Mouse (Mus musculus) neural tube, embryonic 12.5 days (tissue): ENCODE measurements at regions not wholly inside any gene's neighbourhood (a gene's known extent, or its start where the extent isn't known, plus 50 kb on each side); places are given as distances from the start of the nearest gene placed in this dataset.

Source experiments
- ATAC-seq: fragments of 200-750 bp; cut with Nextera tagmentation; 2 replicates; pipeline ENCODE4 v1.8.0; 2017; ENCODE audit warnings: low read depth, mild to moderate bottlenecking, moderate TSS enrichment, moderate library complexity; ENCODE audit not compliant: low FRiP score
- H3K27ac ChIP-seq: fragments of 300-500 bp; sonication (generic); 2 replicates; pipeline ENCODE4 v1.5.1; 2016
- H3K27me3 ChIP-seq: fragments of 300-500 bp; sonication (generic); replicated peaks from 2 replicates; pipeline ENCODE4 v1.6.1; 2016; ENCODE audit warnings: mild to moderate bottlenecking
- H3K36me3 ChIP-seq: fragments of 300-500 bp; sonication (generic); 2 replicates; pipeline ENCODE4 v1.6.1; 2016; ENCODE audit warnings: mild to moderate bottlenecking
- H3K4me1 ChIP-seq: fragments of 300-500 bp; sonication (generic); 2 replicates; pipeline ENCODE4 v1.6.1; 2016
- H3K4me2 ChIP-seq: fragments of 300-500 bp; sonication (generic); replicated peaks from 2 replicates; pipeline ENCODE4 v1.6.1; 2016; ENCODE audit warnings: mild to moderate bottlenecking
- H3K4me3 ChIP-seq: fragments of 300-500 bp; sonication (generic); 2 replicates; pipeline ENCODE4 v1.5.1; 2016
- H3K9ac ChIP-seq: fragments of 300-500 bp; sonication (generic); 2 replicates; pipeline ENCODE4 v1.6.1; 2016; ENCODE audit warnings: mild to moderate bottlenecking
- H3K9me3 ChIP-seq: fragments of 300-500 bp; sonication (generic); 2 replicates; pipeline ENCODE4 v1.6.1; 2016; ENCODE audit warnings: mild to moderate bottlenecking
- WGBS: fragments of 180-500 bp; shearing (Covaris S2); methylation state at CpG from one replicate; pipeline ENCODE4 v1.1.7; 2016; 5-methylcytosine and 5-hydroxymethylcytosine counted together

DNA sequence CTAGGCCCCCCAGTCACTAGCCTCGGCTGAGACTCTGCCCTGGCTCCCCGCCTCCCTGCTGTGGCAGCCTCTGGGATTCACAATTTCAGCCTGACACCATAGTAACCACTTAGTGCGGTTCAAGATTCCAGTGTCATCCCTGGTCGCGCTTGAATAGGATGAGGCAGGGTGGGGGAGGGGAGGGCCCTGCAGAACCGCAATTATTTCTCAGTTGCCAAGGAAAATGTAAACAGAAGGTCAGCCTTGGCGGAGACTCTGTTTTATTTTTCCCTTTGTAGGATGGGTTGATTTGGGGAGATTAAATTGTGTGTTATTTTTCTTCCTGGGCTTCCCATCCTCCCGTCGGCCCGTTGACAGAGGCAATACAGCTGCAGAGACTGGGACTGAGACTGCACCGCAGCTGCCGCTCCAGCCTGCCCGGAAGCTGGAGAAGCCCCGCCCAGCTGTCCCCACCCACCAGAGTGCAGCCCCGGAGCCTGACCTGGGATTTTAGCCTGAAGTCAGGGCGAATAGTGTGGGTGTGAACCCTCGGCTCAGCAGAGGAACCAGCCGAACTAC, 106.6 kb downstream of the Tpra1 start:
- Histone ChIP-seq H3K4me1 (peaks cover 52% of the 10 kb centered on the region), H3K4me3 (no peak overlapping the region), H3K9me3 (no peaks in the 10 kb centered on the region)

DNA sequence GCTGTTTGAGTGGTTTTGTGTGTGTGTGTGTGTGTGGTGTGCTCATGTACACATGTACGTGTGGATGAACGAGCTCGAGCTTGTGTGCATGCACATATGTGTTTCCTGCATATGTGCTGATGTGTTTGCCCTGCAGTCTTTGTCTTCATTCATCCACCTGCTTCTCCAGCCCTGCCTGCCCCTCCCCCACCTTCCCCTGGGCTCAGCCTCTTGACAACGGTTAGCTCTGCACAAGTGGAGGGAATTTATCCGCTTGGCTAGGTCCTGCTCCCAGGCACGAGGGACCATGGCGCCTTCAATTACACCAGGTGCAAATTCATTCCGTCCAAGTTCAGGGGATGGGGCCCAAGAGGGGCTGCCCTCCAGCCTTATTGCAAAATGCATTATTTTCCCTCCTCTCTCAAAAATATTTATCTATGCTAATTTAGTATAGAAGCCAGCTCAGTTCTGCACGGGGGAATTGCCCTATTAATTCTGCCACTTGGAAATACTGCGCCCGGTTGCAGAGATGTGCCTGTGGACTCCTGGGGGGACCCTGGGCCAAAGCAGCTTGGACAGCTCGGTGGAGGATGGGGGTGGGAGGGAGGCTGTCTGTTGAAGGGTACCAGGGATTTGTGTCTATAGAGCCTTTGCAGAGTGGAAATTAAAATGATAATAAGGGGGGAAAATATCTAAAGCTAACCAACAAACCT, 111.1 kb downstream of the Tpra1 start:
- H3K36me3 ChIP-seq: no peaks in the 10 kb centered on the region
- 20% methylated on average over 12 of the region's 12 CpGs for WGBS

More for the DNA sequence above, 106.6 kb downstream of the Tpra1 start:
- Histone ChIP-seq H3K4me2 (peak overlapping the region; percentile 48), H3K27me3 (no peaks in the 10 kb centered on the region), H3K27ac (peak overlapping the region; percentile 78), H3K36me3 (no peaks in the 10 kb centered on the region), H3K9ac (peak overlapping the region; percentile 3; the same call in 1 of the 2 replicates)
- under 1% methylated on average over 18 of the region's 18 CpGs for WGBS
- peak; percentile 67 for ATAC-seq

DNA sequence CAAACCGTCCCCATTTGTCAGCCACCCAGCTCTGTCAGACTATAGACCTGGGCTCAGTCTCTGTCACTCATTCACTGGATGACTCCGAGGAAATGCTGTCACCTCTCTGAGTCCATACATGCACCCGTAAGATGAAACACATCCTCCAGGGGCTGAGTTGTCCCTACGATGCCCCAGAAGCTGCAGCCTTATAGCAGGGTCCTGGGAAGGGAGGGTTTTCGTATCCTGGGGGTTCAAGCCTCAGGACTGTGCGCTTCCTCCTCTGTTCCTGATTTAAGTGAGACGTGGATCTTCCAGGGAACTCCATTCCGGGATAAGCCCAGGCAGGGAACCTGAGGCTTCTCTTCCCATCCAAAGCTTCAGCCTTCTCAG, 111.6 kb downstream of the Tpra1 start:
- Histone ChIP-seq H3K27ac (peak overlapping the region; percentile 80), H3K36me3 (no peaks in the 10 kb centered on the region), H3K27me3 (peaks cover 4% of the 10 kb centered on the region; the same call in 1 of the 2 replicates), H3K9ac (no peak overlapping the region), H3K9me3 (no peaks in the 10 kb centered on the region), H3K4me3 (no peak overlapping the region), H3K4me1 (peaks cover 44% of the 10 kb centered on the region), H3K4me2 (peak overlapping the region; percentile 12; the same call in 1 of the 2 replicates)
- peak; percentile 1; the same call in 1 of the 2 replicates for ATAC-seq
- WGBS: 53% methylated on average over 8 of the region's 8 CpGs

More for the DNA sequence above, 111.1 kb downstream of the Tpra1 start:
- Histone ChIP-seq H3K4me2 (peak overlapping the region; percentile 12; the same call in 1 of the 2 replicates), H3K4me3 (no peak overlapping the region), H3K9me3 (no peaks in the 10 kb centered on the region), H3K27me3 (peaks cover 3% of the 10 kb centered on the region; the same call in 1 of the 2 replicates), H3K27ac (peak overlapping the region; percentile 80), H3K4me1 (peaks cover 49% of the 10 kb centered on the region), H3K9ac (no peak overlapping the region)
- peak; percentile 84 for ATAC-seq

DNA sequence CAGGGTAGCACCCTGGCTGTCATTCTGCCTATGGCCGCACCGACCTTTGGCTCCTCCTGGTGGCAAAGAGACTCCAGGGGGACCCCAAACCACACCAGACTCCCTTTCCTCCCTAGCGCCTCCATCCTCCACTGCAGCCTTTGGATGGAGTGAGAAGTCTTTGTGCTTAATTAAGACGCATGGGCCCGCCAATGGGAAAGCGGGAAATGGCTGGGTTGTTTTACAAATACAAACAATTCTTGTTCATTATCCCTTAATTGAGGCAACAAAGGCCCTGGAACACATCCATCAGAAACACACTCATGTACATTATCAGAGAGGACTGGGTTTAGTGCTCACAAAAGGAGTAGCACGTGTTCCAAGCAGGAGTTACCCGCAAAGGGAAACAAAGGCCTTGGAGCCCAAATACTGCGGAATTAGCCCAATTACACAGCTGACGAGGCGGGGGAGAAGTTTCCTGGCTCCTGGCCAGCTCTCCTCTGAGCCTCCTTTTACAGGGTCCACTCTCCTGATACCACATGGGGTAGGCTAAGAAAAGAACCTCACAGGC, 122.1 kb downstream of the Tpra1 start:
- no peak overlapping the region for H3K27ac ChIP-seq
- no peak overlapping the region for H3K4me2 ChIP-seq
- H3K9me3 ChIP-seq: no peaks in the 10 kb centered on the region
- peaks cover 56% of the 10 kb centered on the region for H3K27me3 ChIP-seq
- ATAC-seq: peak; percentile 68; the same call in 1 of the 2 replicates
- H3K4me3 ChIP-seq: no peak overlapping the region
- no peaks in the 10 kb centered on the region for H3K4me1 ChIP-seq
- H3K36me3 ChIP-seq: no peaks in the 10 kb centered on the region
- H3K9ac ChIP-seq: no peak overlapping the region
- WGBS: 16% methylated on average over 11 of the region's 11 CpGs

DNA sequence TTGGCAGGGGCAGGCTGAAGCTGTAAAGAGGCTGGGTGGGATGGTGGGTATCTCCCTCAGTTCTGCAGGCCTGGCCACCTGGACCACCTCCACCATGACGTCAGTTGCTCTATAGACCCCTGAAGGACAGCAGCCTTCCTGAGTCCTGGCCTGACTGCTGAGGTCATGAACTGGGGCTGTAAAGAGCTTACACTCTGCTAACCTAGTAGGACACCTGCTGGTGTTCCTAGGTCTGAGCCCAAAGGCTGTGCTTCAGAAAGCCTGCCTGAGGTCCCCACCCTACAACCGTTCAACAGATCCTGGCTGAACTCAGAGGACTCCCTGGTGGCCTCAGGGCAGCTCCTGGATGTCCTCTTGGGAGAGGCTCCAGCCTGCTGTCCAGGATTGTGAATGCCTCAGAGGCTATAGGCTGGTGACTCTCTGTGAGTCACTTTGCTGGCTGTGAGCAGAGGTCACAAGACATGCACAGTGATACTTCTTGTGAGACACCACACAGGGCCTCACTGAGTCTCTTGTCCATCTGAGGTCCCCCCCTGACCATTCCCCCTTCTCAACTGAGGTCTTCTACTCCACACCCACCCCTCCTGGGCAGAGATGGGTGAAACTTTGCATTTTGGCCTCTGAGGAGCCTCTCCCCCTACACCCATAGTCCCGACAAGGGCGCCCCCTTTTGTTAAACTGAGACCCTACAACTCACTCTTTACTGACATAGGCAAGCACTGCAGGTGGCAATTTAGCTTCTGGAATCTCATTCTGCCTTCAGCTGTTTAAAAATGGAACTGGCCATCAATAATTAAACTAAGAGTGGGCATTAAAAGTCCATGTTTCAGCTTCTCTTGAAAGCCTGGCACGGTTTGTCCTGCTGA, 131.6 kb downstream of the Tpra1 start:
- peaks cover 16% of the 10 kb centered on the region for H3K27me3 ChIP-seq
- H3K36me3 ChIP-seq: no peaks in the 10 kb centered on the region
- H3K9me3 ChIP-seq: no peaks in the 10 kb centered on the region
- peaks cover 21% of the 10 kb centered on the region for H3K4me1 ChIP-seq
- no peak overlapping the region for H3K4me3 ChIP-seq
- no peak overlapping the region for H3K4me2 ChIP-seq
- no peak overlapping the region for H3K9ac ChIP-seq
- H3K27ac ChIP-seq: no peak overlapping the region
- no peak for ATAC-seq
- WGBS: 47% methylated on average over 5 of the region's 5 CpGs

DNA sequence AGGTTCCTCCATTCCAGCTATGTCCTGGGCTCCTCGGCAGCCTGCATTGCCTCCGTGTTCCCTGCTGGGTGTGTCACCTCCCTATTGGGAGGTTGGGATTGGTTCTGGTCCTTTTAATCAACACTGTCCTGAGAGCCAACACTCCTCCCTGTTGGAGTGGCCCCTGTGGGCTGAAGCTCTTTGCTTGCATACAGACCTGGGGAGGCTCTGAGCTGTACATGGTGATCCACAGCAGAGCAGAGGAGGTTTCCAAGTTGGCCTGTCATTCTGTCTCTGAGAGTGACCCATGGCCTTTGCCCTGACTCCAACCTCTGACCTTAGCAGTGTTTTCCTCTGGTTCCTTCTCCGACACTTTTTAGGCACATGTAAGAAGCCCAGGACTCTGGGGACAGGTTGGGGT, 132.4 kb downstream of the Tpra1 start:
- Histone ChIP-seq H3K36me3 (no peaks in the 10 kb centered on the region), H3K4me3 (no peak overlapping the region), H3K9ac (no peak overlapping the region), H3K27ac (no peak overlapping the region), H3K4me2 (no peak overlapping the region), H3K4me1 (peaks cover 21% of the 10 kb centered on the region), H3K9me3 (no peaks in the 10 kb centered on the region), H3K27me3 (peaks cover 16% of the 10 kb centered on the region)
- WGBS: 43% methylated on average over 3 of the region's 3 CpGs
- ATAC-seq: no peak

DNA sequence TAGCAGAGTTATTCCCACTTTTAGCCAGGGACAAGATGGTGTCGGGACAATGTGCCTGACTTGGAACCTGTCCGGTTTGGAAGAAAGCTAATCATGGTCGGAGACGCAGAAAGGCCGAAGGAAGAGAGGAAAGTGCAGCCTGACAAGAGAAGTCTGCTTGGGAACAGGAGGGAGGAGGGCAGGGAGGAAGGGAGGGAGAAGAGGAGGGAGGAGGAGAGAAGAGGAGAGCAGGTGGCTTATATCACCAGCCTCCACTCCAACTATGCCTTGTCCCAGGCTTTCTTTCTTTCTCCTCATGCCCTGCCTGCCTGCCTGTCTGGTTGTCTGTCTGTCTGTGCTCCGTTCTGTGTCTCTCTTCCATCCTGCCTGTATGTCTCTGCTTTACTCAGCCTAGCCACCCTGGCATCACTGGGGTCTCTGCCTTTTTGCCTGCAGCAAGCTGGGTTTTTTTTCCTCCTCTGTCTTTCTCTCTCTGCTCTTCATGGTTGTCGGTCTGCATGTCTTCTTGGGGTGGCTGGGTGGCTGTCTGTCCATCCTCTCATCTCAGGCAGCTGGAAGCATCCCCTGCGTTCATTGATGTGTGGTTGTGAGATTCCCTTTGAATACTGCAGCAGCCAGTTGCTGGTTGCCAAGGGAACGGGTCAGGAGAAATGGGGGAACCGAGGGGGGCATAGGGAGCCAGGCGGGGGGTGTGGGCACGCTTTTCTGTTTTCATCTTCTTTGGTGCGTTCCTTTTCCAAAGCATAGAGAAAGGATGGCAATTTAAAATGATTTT, 133.2 kb downstream of the Tpra1 start:
- H3K36me3 ChIP-seq: no peaks in the 10 kb centered on the region
- H3K4me1 ChIP-seq: peaks cover 21% of the 10 kb centered on the region
- 39% methylated on average over 13 of the region's 13 CpGs for WGBS
- H3K27ac ChIP-seq: no peak overlapping the region
- peak; percentile 74 for ATAC-seq
- peaks cover 16% of the 10 kb centered on the region for H3K27me3 ChIP-seq
- no peak overlapping the region for H3K9ac ChIP-seq
- H3K9me3 ChIP-seq: no peaks in the 10 kb centered on the region
- no peak overlapping the region for H3K4me3 ChIP-seq
- H3K4me2 ChIP-seq: peak overlapping the region; percentile 41

DNA sequence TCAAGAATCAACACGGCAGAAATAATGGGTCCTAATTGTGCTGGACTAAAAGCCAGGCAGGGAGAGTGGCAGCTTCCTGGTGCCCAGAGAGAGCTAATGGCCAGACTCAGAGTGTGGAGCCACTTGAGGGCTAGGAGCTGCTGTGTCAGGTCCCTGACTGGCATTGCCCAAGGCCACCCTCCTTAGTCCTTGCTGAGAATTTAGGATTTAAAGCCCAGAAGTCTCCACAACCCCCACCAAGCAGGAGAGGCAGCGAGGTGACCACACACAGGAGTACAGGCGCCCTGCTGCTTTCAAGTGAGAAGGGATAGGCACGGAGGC, 133.7 kb downstream of the Tpra1 start:
- H3K27me3 ChIP-seq: peaks cover 14% of the 10 kb centered on the region
- H3K9me3 ChIP-seq: no peaks in the 10 kb centered on the region
- no peaks in the 10 kb centered on the region for H3K36me3 ChIP-seq
- no peak overlapping the region for H3K27ac ChIP-seq
- no peak overlapping the region for H3K4me3 ChIP-seq
- H3K4me1 ChIP-seq: peaks cover 21% of the 10 kb centered on the region
- H3K4me2 ChIP-seq: peak overlapping the region; percentile 41; the same call in 1 of the 2 replicates
- H3K9ac ChIP-seq: no peak overlapping the region
- ATAC-seq: peak; percentile 38; the same call in 1 of the 2 replicates
- 35% methylated on average over 4 of the region's 4 CpGs for WGBS

DNA sequence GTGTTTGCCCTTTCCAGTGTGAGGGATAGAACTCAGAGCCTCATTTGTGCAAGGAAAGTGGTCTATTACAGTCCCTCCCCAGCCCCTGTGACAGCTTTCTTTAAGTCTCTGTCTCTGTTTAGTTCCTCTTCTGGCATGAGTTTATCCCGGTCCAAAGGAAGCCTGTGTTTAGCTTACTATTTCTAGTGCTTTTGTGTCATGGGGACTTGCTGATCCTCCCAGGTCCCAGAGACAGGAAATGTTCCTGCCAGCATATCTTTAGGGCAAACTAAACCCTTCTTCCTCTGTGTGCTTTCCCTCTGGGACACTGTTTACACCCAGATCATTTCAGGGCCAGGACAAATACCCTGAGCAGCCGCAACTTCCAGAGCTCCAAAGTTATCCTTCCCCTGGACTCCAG, 135.3 kb downstream of the Tpra1 start:
- no peak for ATAC-seq
- Histone ChIP-seq H3K27me3 (peaks cover 10% of the 10 kb centered on the region), H3K9ac (no peak overlapping the region), H3K4me1 (peaks cover 21% of the 10 kb centered on the region), H3K36me3 (no peaks in the 10 kb centered on the region), H3K4me3 (no peak overlapping the region), H3K4me2 (no peak overlapping the region), H3K9me3 (no peaks in the 10 kb centered on the region), H3K27ac (no peak overlapping the region)
- WGBS: 73% methylated on average over 2 of the region's 2 CpGs

DNA sequence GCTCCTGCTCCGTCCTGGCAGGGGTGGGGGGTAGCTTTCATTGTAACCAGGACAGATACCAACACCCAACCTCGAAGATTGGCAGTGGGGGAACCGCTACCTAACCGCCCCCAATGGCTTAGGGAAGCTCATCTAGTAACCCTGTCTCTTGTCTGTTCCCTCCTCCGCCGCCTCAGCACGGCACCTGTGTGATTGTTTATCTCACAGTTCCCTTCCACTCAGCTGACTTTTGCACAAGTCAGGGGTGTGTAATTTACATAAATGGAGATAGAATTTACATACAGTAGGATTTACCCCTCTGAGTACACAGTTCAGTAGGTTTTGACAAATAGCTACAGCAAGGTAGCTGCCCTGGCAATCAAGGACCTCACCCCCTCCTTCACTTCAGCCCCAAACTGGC, 135.8 kb downstream of the Tpra1 start:
- Histone ChIP-seq H3K27ac (no peak overlapping the region), H3K4me2 (no peak overlapping the region), H3K4me1 (peaks cover 21% of the 10 kb centered on the region), H3K36me3 (no peaks in the 10 kb centered on the region), H3K9ac (no peak overlapping the region), H3K9me3 (no peaks in the 10 kb centered on the region), H3K27me3 (peaks cover 7% of the 10 kb centered on the region), H3K4me3 (no peak overlapping the region)
- 73% methylated on average over 7 of the region's 7 CpGs for WGBS
- ATAC-seq: no peak

DNA sequence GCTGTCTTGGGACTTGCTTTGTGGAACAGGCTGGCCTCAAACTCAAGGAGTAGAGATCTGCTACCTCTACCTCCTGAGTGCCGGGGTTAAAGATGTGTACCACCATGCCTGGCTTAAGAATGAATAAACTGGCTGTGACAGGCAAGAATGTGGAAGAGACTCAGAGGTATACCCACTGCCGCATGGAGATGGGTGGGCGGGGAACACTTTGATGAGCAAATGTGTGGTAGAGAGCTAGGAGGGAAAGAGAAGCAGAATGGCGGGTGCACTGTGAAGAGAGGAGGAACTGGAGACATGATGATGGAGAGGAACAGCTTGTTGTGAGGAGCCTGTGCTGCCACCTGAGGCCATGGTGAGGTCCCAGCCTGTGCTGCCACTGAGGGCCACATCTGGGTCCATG, 138.9 kb downstream of the Tpra1 start:
- WGBS: 72% methylated on average over 4 of the region's 4 CpGs
- peaks cover 4% of the 10 kb centered on the region; the same call in 1 of the 2 replicates for H3K27me3 ChIP-seq
- H3K9ac ChIP-seq: no peak overlapping the region
- peaks cover 4% of the 10 kb centered on the region for H3K4me1 ChIP-seq
- H3K9me3 ChIP-seq: no peaks in the 10 kb centered on the region
- H3K4me3 ChIP-seq: no peak overlapping the region
- H3K4me2 ChIP-seq: no peak overlapping the region
- no peak overlapping the region for H3K27ac ChIP-seq
- no peaks in the 10 kb centered on the region for H3K36me3 ChIP-seq
- no peak for ATAC-seq
